Mouse (Mus musculus) effector memory CD4-positive, alpha-beta T cell, adult 5 months (primary cell): Measurements from ENCODE around the gene Edar. TPM values are rescaled to one million over a fixed set of nuclear protein-coding genes. Genes with fewer than 3 reads are reported as not detected.

ENCODE experiments used
- polyA plus RNA-seq: library from polyadenylated mRNA; unstranded; fragments of 100-300 nt; shearing (Covaris generic); gene quantifications from one replicate; pipeline ENCODE4 v1.2.1, GENCODE M21; 2017

Edar gene
- not detected for polyA plus RNA-seq

DNA sequence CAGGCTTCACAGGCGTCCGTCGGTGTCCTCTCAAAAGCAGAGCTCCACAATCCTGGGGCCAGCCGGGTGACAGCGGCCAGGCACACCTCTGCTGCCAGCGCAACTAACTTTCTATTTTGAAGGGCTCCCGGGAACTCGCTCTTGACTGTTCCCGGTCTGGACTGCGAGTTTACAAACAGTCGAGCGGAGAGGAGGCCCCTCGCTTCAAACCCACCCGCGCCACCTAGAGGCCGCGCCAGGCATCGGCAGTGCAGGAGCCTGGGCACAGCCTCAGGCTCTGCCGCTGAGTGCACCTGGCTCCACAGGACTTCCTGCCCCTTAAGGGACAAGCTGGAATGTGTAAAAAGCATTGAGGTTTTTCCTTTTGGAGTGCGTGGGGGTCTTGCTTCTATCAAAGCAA lies at the start of gene Edar:
Edar (minus strand) TSS at position 122 of the 400 bp plus-strand sequence.

DNA sequence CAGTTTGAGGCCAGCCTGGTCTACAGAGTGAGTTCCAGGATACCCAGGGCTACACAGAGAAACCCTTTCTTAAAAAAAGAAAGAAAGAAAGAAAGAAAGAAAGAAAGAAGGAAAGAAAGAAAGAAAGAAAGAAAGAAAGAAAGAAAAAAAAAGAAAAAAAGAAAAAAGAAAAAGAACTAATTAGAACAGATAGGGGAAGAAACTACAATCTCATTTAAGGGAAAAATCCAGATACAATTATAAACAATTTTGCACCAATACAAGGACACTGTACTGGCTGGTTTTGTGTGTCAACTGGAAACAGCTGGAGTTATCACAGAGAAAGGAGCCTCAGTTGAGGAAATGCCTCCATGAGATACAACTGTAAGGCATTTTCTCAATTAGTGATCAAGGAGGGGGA lies 42.7 kb upstream of the Edar start, which contains the start of gene Gm17542:
Gm17542 (minus strand) TSS at position 101 of the 400 bp plus-strand sequence.

Other genes with a start within 250 kb of the Edar start
- gene Ranbp2, start 228.7 kb downstream of the Edar start, polyA plus RNA-seq, result 89.6 TPM
- 1.8 TPM for gene Ccdc138, start 177.7 kb downstream of the Edar start, polyA plus RNA-seq
- not detected for gene Gm17542, start 42.6 kb upstream of the Edar start, polyA plus RNA-seq
- not detected for gene Sh3rf3, start 137.7 kb upstream of the Edar start, polyA plus RNA-seq